Mouse (Mus musculus) myocyte (in vitro differentiated cells): ENCODE data around the gene Mmp19.

Experiments
- CEBPB ChIP-seq: IDR thresholded peaks from 2 replicates; pipeline ENCODE4 v1.6.1; 2011; ENCODE audit warnings: mild to moderate bottlenecking, moderate library complexity; ENCODE audit not compliant: poor library complexity, insufficient read depth, severe bottlenecking
- E2F4 ChIP-seq: IDR thresholded peaks from one replicate; pipeline ENCODE4 v1.6.1; 2011; ENCODE audit warnings: mild to moderate bottlenecking, control low read depth, moderate library complexity; ENCODE audit not compliant: insufficient read depth
- MAX ChIP-seq: IDR thresholded peaks from one replicate; pipeline ENCODE4 v1.6.1; 2011; ENCODE audit warnings: low read depth, mild to moderate bottlenecking, control low read depth
- MYOD1 ChIP-seq, 3 experiments: IDR thresholded peaks; one replicate each; pipeline ENCODE4 v1.6.1; 2011; ENCODE audit warnings: control low read depth in 2 of 3, low read depth in 2 of 3, mild to moderate bottlenecking in 2 of 3, moderate library complexity in 1 of 3; ENCODE audit not compliant: insufficient read length in 2 of 3, control insufficient read depth in 1 of 3
- POLR2A ChIP-seq: IDR thresholded peaks from one replicate; pipeline ENCODE4 v1.6.1; 2011; ENCODE audit warnings: low read depth, mild to moderate bottlenecking, control low read depth, moderate library complexity; ENCODE audit not compliant: insufficient read length
- POLR2AphosphoS2 ChIP-seq: IDR thresholded peaks from one replicate; pipeline ENCODE4 v1.6.1; 2011; ENCODE audit warnings: low read depth, control low read depth; ENCODE audit not compliant: insufficient read length
- REST ChIP-seq: IDR thresholded peaks from one replicate; pipeline ENCODE4 v1.6.1; 2011; ENCODE audit warnings: mild to moderate bottlenecking, control low read depth, moderate library complexity; ENCODE audit not compliant: insufficient read depth, insufficient read length
- TCF12 ChIP-seq: IDR thresholded peaks from one replicate; pipeline ENCODE4 v1.6.1; 2011; ENCODE audit warnings: mild to moderate bottlenecking, control low read depth; ENCODE audit not compliant: poor library complexity, insufficient read depth, severe bottlenecking
- TCF3 ChIP-seq: IDR thresholded peaks from one replicate; pipeline ENCODE4 v1.6.1; 2011; ENCODE audit warnings: low read depth, control low read depth; ENCODE audit not compliant: insufficient read length
- USF1 ChIP-seq: IDR thresholded peaks from one replicate; pipeline ENCODE4 v1.6.1; 2011; ENCODE audit warnings: low read depth, mild to moderate bottlenecking, control low read depth, moderate library complexity

DNA sequence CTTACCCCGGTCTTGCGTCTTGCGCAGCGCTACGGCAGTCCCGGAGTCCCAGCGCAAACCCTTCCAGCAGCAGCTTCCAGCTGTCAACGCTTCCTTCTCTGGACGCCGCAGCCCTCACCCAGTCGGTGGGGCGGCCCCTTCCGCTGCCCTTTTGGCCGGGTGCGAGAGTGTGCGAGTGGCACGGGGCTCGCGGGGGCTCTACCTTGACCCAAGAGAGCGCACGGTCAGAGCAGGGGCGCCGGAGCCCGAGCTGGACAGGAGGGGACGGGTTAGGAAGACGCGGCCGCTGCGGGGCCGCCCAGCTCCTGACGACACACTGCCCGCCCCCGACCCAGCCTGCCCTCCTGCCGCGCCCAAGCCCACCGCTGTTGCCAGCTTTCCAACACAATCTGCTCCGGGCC, 46.9 kb upstream of the Mmp19 start:
- TF ChIP-seq POLR2A (peak; percentile 71), USF1 (no peak), TCF12 (no peak), REST (no peak), TCF3 (no peak), E2F4 (no peak), MYOD1 (IDR thresholded peaks at IDR 0.05; ENCODE audit: control insufficient read depth in 1 of 3, insufficient read length in 2 of 3, low read depth in 2 of 3) (peak in 1 of 3 experiments; percentile 33), CEBPB (no peak), MAX (no peak), POLR2AphosphoS2 (peak; percentile 58)
